Comparison of ENCODE assay signal across 19 mouse cellular contexts in genomic region chr17:78769341-78769740, GRCm38 (mm10). TPM values are rescaled to one million over a fixed set of nuclear protein-coding genes. Genes with fewer than 3 reads are reported as not detected.
A peak's percentile ranks its signal among the peaks of the same experiment; 100 is the strongest.
DNase-seq lines count a peak whose midpoint lies in the region; ATAC-seq and TF ChIP-seq lines count a peak whose summit lies in the region.
"Had no signal": no experiment of that assay in that cellular context is flagged by ENCODE, and none has a peak within 500 bp of the region (broad histone marks: within the 10 kb centered on the region; RNA-seq: fewer than 3 reads in every experiment).

No protein-coding gene starts in this region.

- no peak overlapping the region for H3K9ac ChIP-seq in heart, adult 2 months (ENCODE audit: low read depth, low read length)
- H3K9ac ChIP-seq in heart, embryonic 12.5 days = no peak overlapping the region
- no peak overlapping the region for H3K9ac ChIP-seq in heart, postnatal 0 days (replicated peaks; ENCODE audit: low read depth, low read length)

- peaks cover 10% of the 10 kb centered on the region for H3K36me3 ChIP-seq in heart, adult 2 months (ENCODE audit: control insufficient read depth, insufficient read depth, low read length)
- peaks cover 35% of the 10 kb centered on the region for H3K36me3 ChIP-seq in heart, embryonic 12.5 days
- H3K36me3 ChIP-seq in heart, postnatal 0 days (replicated peaks; ENCODE audit: control insufficient read depth, insufficient read depth, low read length) = peaks cover 23% of the 10 kb centered on the region

- no peak for TF ChIP-seq POLR2A in heart, adult 2 months (IDR thresholded peaks at IDR 0.05; ENCODE audit: insufficient read depth, low read depth, low read length)

- no peak for DNase-seq in heart, adult 2 months
- no peak for DNase-seq in heart, postnatal 36 days
- no peak for DNase-seq in heart, postnatal 25 days (ENCODE audit: low spot score)
- DNase-seq in heart, postnatal 0 days (ENCODE audit: low spot score) = peak; percentile 72
- DNase-seq in B cell, adult 2 months = no peak
- no peak for DNase-seq in kidney, adult 18-20 months
- DNase-seq: adrenal gland, adult 2 months; adrenal gland, postnatal 25 days; cerebellum, adult 2 months; cerebellum, postnatal 10 days; gastrocnemius, adult 2 months; gastrocnemius, postnatal 25 days; kidney, adult 9 months had no signal

- H3K79me2 ChIP-seq in heart, adult 2 months (replicated peaks; ENCODE audit: control insufficient read depth, insufficient read depth, low read length) = no peaks in the 10 kb centered on the region

- H3K4me1 ChIP-seq in heart, adult 2 months (ENCODE audit: control insufficient read depth, insufficient read depth, low read length) = peaks cover 3% of the 10 kb centered on the region
- H3K4me1 ChIP-seq in heart, embryonic 12.5 days (replicated peaks) = peaks cover 36% of the 10 kb centered on the region
- H3K4me1 ChIP-seq in heart, postnatal 0 days (ENCODE audit: control insufficient read depth, insufficient read depth) = peaks cover 30% of the 10 kb centered on the region
- H3K4me1 ChIP-seq: embryonic facial prominence, embryonic 10.5 days had no signal

- intact Hi-C loops in heart, adult 2 months (cut with DNase I) = no loop called here
- intact Hi-C loops in heart, postnatal 36 days (cut with DNase I) = no loop called here
- intact Hi-C loops in heart, postnatal 25 days (cut with DNase I) = no loop called here

- H3K4me3 ChIP-seq in heart, adult 2 months = no peak overlapping the region
- no peak overlapping the region for H3K4me3 ChIP-seq in heart, embryonic 12.5 days
- no peak overlapping the region for H3K4me3 ChIP-seq in heart, postnatal 0 days (ENCODE audit: low read depth, low read length)
- H3K4me3 ChIP-seq: embryonic facial prominence, embryonic 10.5 days; gastrocnemius, adult 2 months had no signal

- 0 out of 2 replicates have a peak, but pooled peaks have one; percentile 16 for TF ChIP-seq EP300 in heart, adult 2 months (IDR thresholded peaks at IDR 0.05; ENCODE audit: insufficient read depth, low read depth, low read length)
- no peak for TF ChIP-seq EP300 in heart, postnatal 0 days (IDR thresholded peaks at IDR 0.05; ENCODE audit: low read depth)

- H3K9me3 ChIP-seq in heart, embryonic 12.5 days (replicated peaks) = no peaks in the 10 kb centered on the region
- no peaks in the 10 kb centered on the region for H3K9me3 ChIP-seq in heart, postnatal 0 days (replicated peaks; ENCODE audit: control insufficient read depth, low read length)
- H3K9me3 ChIP-seq: embryonic facial prominence, embryonic 10.5 days had no signal

- TF ChIP-seq CTCF in heart, adult 2 months (IDR thresholded peaks at IDR 0.05) = no peak
- TF ChIP-seq CTCF in heart, postnatal 0 days (IDR thresholded peaks at IDR 0.05; ENCODE audit: low read depth) = no peak

- 33% methylated on average over 3 of the region's 3 CpGs for WGBS in heart, adult 2 months
- WGBS in heart, embryonic 12.5 days = 26% methylated on average over 3 of the region's 3 CpGs
- WGBS in heart, postnatal 0 days = 24% methylated on average over 3 of the region's 3 CpGs

- no peak overlapping the region for H3K4me2 ChIP-seq in heart, embryonic 12.5 days
- no peak overlapping the region for H3K4me2 ChIP-seq in heart, postnatal 0 days (ENCODE audit: low read depth, low read length)

- 0 out of 2 replicates have a peak, but pooled peaks have one; percentile 67 for ATAC-seq in heart, embryonic 12.5 days (ENCODE audit: insufficient number of reproducible peaks, low FRiP score)
- peak; percentile 80 for ATAC-seq in heart, postnatal 0 days (ENCODE audit: insufficient read depth, low read depth)
- ATAC-seq: forebrain, embryonic 14.5 days; hindbrain, embryonic 16.5 days; inflammation-experienced regulatory T-cells, adult 6 months; intestine, postnatal 0 days had no signal

- peak overlapping the region; percentile 71 for H3K27ac ChIP-seq in heart, adult 2 months
- peak overlapping the region; percentile 81 for H3K27ac ChIP-seq in heart, embryonic 12.5 days (ENCODE audit: poor library complexity, severe bottlenecking)
- H3K27ac ChIP-seq in heart, postnatal 0 days (ENCODE audit: low read depth) = peak overlapping the region; percentile 88
- H3K27ac ChIP-seq: embryonic facial prominence, embryonic 10.5 days; gastrocnemius, adult 2 months had no signal

- H3K27me3 ChIP-seq in heart, adult 2 months (ENCODE audit: control insufficient read depth, insufficient read depth, low read length) = no peaks in the 10 kb centered on the region
- no peaks in the 10 kb centered on the region for H3K27me3 ChIP-seq in heart, embryonic 12.5 days (replicated peaks)
- H3K27me3 ChIP-seq in heart, postnatal 0 days (ENCODE audit: control insufficient read depth, insufficient read depth, low read length) = no peaks in the 10 kb centered on the region

RNA-seq across cellular contexts. Expression of gene Strn, which starts 32.3 kb away (rescaled TPM):
- total RNA-seq in heart, adult 2 months (2021) = 10 to 100 TPM; 20.3 to 24.2 TPM
- polyA plus RNA-seq in heart, adult 2 months (2012; rRNA removed) = 6.1 and 11.8 TPM in 2 replicates
- total RNA-seq in heart, postnatal 36 days (2021) = 10 to 100 TPM; 22.1 to 27.9 TPM
- 19.3 and 20.6 TPM in 2 replicates for polyA plus RNA-seq in heart, embryonic 12.5 days (2016; fragmentation: Nextera tagmentation; extraction: Ambion mirVana)
- 10 to 100 TPM; 23.8 to 25.2 TPM for total RNA-seq in heart, postnatal 25 days (2021)
- 29.1 and 44.3 TPM in 2 replicates for total RNA-seq in heart, postnatal 0 days (2014; rRNA removed; ENCODE audit: low replicate concordance)
- 8.0 and 8.2 TPM in 2 replicates for polyA plus RNA-seq in heart, postnatal 0 days (2015; fragmentation: Nextera tagmentation; extraction: Ambion mirVana)
